Mouse (Mus musculus): ENCODE data around the gene F2r. TPM values are rescaled to one million over a fixed set of nuclear protein-coding genes. Genes with fewer than 3 reads are reported as not detected.

The F2r gene
- polyA plus RNA-seq, 1 experiment from 2014 or later, result 23.0 TPM

DNA sequence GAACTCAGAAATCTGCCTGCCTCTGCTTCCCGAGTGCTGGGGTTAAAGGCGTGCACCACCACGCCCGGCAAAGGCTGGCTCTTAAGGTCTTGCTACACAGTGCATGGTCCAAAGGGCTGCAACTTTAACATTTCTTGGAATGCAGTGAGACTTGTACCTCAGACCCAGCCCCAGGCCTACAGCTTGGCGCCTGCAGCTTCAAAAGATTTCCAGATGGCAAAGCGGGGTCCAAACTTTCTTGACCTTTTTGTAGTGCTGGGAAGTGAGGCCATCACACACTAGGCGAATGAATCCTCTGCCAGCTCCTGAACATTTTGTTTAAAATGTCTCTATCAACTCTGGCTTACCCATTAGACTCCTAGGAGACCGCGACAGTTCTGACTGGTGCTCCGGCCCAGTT is 20.7 kb downstream of the F2r start:
- H3K27me3 ChIP-seq (ENCODE audit: control insufficient read depth, insufficient read depth, low read length), result no peaks in the 10 kb centered on the region
- H3K4me2 ChIP-seq (replicated peaks; ENCODE audit: low read depth), result no peak overlapping the region
- no peak overlapping the region for H3K27ac ChIP-seq (replicated peaks)
- no peaks in the 10 kb centered on the region for H3K4me1 ChIP-seq (replicated peaks; ENCODE audit: control insufficient read depth, insufficient read depth)
- 85% methylated on average over 10 of the region's 10 CpGs for WGBS
- DNase-seq (ENCODE audit: low spot score), result no peak
- no peaks in the 10 kb centered on the region for H3K9me3 ChIP-seq (ENCODE audit: control insufficient read depth, low read length)
- H3K4me3 ChIP-seq (ENCODE audit: low read depth, low read length), result no peak overlapping the region
- no peak overlapping the region for H3K9ac ChIP-seq (ENCODE audit: low read length)
- H3K36me3 ChIP-seq (ENCODE audit: control insufficient read depth, insufficient read depth, low read length), result peaks cover 2% of the 10 kb centered on the region; the same call in 1 of the 2 replicates
- no peak for TF ChIP-seq EP300 (optimal IDR thresholded peaks at IDR 0.05)
- TF ChIP-seq CTCF (IDR thresholded peaks at IDR 0.05; ENCODE audit: low read depth), result no peak
- no peak for ATAC-seq (ENCODE audit: low FRiP score, low TSS enrichment)

DNA sequence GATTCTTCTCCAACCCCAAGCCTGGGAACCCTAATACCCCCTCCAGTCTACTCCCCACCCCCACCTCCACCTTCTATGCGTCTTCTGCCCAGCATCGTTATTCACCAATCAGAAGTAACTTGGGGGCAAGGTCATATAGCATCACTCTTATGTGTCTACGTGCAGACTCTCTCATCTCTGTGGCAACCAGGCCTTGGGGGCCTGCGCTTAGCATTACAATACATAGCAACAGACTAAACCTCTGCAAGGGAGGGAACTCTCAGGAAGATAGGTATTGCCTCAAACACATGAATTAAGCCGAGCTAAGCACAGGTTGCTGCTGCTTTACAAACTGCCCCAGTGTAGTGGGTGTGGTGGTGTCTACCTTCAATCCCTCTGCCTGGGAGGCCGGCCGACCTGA is 21.6 kb downstream of the F2r start:
- no peak overlapping the region for H3K27ac ChIP-seq (replicated peaks)
- 79% methylated on average over 7 of the region's 7 CpGs for WGBS
- no peaks in the 10 kb centered on the region for H3K36me3 ChIP-seq (ENCODE audit: control insufficient read depth, insufficient read depth, low read length)
- H3K4me1 ChIP-seq (replicated peaks; ENCODE audit: control insufficient read depth, insufficient read depth), result no peaks in the 10 kb centered on the region
- H3K9ac ChIP-seq (ENCODE audit: low read length), result no peak overlapping the region
- H3K9me3 ChIP-seq (ENCODE audit: control insufficient read depth, low read length), result no peaks in the 10 kb centered on the region
- TF ChIP-seq EP300 (optimal IDR thresholded peaks at IDR 0.05), result no peak
- DNase-seq (ENCODE audit: low spot score) (no peak), ATAC-seq (ENCODE audit: low FRiP score, low TSS enrichment) (no peak)
- no peak overlapping the region for H3K4me2 ChIP-seq (replicated peaks; ENCODE audit: low read depth)
- no peaks in the 10 kb centered on the region for H3K27me3 ChIP-seq (ENCODE audit: control insufficient read depth, insufficient read depth, low read length)
- H3K4me3 ChIP-seq (ENCODE audit: low read depth, low read length), result no peak overlapping the region

DNA sequence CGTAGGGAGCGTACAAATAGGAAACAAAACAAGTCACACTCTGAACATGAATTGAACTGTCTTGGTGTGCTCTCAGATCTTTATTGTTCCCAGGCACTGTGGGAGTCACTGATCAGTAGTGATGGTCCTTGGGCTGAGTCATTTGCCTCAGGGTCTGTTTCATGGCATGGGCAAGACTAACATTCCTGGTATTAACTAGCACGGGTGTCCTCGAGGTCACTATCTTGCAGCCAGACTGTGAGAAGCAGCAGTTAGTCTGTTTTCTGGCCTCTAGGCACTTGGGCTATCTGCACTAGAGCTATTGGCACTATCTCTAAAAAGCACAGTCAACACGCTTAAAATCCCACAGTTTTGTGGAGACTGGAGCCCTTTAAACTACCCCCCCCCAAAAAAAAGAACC is 22.4 kb downstream of the F2r start:
- no peak for TF ChIP-seq EP300 (optimal IDR thresholded peaks at IDR 0.05)
- TF ChIP-seq CTCF (IDR thresholded peaks at IDR 0.05; ENCODE audit: low read depth), result no peak

DNA sequence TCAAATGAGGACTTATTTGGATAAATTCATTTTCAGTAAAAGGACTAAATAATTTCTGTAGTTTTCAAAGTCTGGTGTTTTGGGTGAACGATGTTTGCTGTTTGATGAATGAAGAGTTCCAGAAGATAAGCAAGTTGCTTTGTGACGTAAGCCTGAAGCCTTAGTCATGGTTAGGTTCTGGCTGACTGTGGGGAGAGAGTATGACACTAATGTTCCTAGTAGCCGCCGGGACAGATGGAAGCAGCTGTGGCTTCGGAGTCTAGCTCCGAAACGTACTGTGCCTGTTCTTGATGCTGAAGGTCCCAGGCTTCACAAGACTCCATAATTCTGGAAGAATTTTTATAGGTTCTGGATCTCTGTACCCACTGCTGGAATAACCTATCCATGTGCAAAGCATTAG is 22.9 kb downstream of the F2r start:
- no peak overlapping the region for H3K4me3 ChIP-seq (ENCODE audit: low read depth, low read length)
- TF ChIP-seq CTCF (IDR thresholded peaks at IDR 0.05; ENCODE audit: low read depth) (no peak), EP300 (optimal IDR thresholded peaks at IDR 0.05) (no peak)
- WGBS, result 59% methylated on average over 7 of the region's 7 CpGs
- H3K4me2 ChIP-seq (replicated peaks; ENCODE audit: low read depth), result no peak overlapping the region
- H3K9ac ChIP-seq (ENCODE audit: low read length), result no peak overlapping the region
- H3K9me3 ChIP-seq (ENCODE audit: control insufficient read depth, low read length), result no peaks in the 10 kb centered on the region
- H3K4me1 ChIP-seq (replicated peaks; ENCODE audit: control insufficient read depth, insufficient read depth), result no peaks in the 10 kb centered on the region
- ATAC-seq (ENCODE audit: low FRiP score, low TSS enrichment) (no peak), DNase-seq (ENCODE audit: low spot score) (no peak)
- H3K36me3 ChIP-seq (ENCODE audit: control insufficient read depth, insufficient read depth, low read length), result no peaks in the 10 kb centered on the region
- no peaks in the 10 kb centered on the region for H3K27me3 ChIP-seq (ENCODE audit: control insufficient read depth, insufficient read depth, low read length)
- no peak overlapping the region for H3K27ac ChIP-seq (replicated peaks)

More for the DNA sequence above, 22.4 kb downstream of the F2r start:
- Histone ChIP-seq H3K36me3 (ENCODE audit: control insufficient read depth, insufficient read depth, low read length) (no peaks in the 10 kb centered on the region), H3K4me1 (replicated peaks; ENCODE audit: control insufficient read depth, insufficient read depth) (no peaks in the 10 kb centered on the region), H3K4me3 (ENCODE audit: low read depth, low read length) (no peak overlapping the region), H3K9ac (ENCODE audit: low read length) (no peak overlapping the region), H3K9me3 (ENCODE audit: control insufficient read depth, low read length) (no peaks in the 10 kb centered on the region), H3K27me3 (ENCODE audit: control insufficient read depth, insufficient read depth, low read length) (no peaks in the 10 kb centered on the region), H3K27ac (replicated peaks) (no peak overlapping the region), H3K4me2 (replicated peaks; ENCODE audit: low read depth) (no peak overlapping the region)
- ATAC-seq (ENCODE audit: low FRiP score, low TSS enrichment) (no peak), DNase-seq (ENCODE audit: low spot score) (no peak)
- WGBS, result 70% methylated on average over 5 of the region's 5 CpGs

DNA sequence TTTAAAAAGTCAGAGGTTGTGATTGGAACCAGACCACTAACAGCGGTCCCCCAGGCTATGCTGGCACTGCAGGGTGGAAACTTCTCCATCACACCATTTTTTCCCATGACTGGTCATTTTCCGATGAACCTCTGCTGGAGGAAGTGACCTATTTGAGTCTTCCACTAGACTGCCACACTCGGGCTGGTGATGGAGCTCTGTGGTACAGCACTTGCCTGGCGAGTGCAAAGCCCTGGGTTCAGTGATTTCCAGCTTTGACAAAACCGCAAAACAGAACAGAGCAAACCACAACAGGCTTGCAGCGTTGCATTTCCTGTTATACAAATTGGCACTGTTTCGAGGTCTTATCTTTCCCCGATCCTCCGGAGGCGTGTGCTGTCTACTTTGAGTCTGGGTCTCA is 25.4 kb downstream of the F2r start:
- no peak for ATAC-seq (ENCODE audit: low FRiP score, low TSS enrichment)
- Histone ChIP-seq H3K27ac (replicated peaks) (no peak overlapping the region), H3K9me3 (ENCODE audit: control insufficient read depth, low read length) (no peaks in the 10 kb centered on the region), H3K4me1 (replicated peaks; ENCODE audit: control insufficient read depth, insufficient read depth) (no peaks in the 10 kb centered on the region), H3K36me3 (ENCODE audit: control insufficient read depth, insufficient read depth, low read length) (no peaks in the 10 kb centered on the region), H3K9ac (ENCODE audit: low read length) (no peak overlapping the region), H3K27me3 (ENCODE audit: control insufficient read depth, insufficient read depth, low read length) (no peaks in the 10 kb centered on the region), H3K4me3 (ENCODE audit: low read depth, low read length) (no peak overlapping the region), H3K4me2 (replicated peaks; ENCODE audit: low read depth) (no peak overlapping the region)
- WGBS, result 70% methylated on average over 10 of the region's 10 CpGs
- no peak for DNase-seq (ENCODE audit: low spot score)
- TF ChIP-seq EP300 (optimal IDR thresholded peaks at IDR 0.05), result no peak
- no peak for TF ChIP-seq CTCF (IDR thresholded peaks at IDR 0.05; ENCODE audit: low read depth)

DNA sequence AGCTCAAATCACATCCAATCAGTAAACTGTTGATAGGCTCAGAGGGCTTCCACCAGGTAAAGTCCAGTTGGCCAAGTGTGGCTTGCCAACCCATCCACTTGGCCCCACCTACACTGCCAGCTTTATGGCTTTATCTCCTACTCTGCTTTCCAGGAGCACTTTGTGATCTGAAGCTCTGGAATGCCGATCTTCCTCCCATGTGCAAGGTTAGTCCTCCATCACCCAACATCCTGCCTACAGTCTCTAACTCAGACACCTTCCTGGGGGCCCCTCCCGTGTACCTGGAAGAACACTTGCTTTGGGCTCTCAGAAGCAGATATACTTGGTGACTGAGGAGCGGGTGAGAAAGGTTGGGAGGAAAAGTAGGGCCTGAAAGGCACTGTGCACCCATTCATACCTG is 26.7 kb downstream of the F2r start:
- H3K36me3 ChIP-seq (ENCODE audit: control insufficient read depth, insufficient read depth, low read length), result no peaks in the 10 kb centered on the region
- WGBS, result 87% methylated on average over 3 of the region's 3 CpGs
- H3K9ac ChIP-seq (ENCODE audit: low read length), result no peak overlapping the region
- H3K4me2 ChIP-seq (replicated peaks; ENCODE audit: low read depth), result no peak overlapping the region
- no peaks in the 10 kb centered on the region for H3K9me3 ChIP-seq (ENCODE audit: control insufficient read depth, low read length)
- no peaks in the 10 kb centered on the region for H3K4me1 ChIP-seq (replicated peaks; ENCODE audit: control insufficient read depth, insufficient read depth)
- DNase-seq (ENCODE audit: low spot score) (no peak), ATAC-seq (ENCODE audit: low FRiP score, low TSS enrichment) (no peak)
- H3K27me3 ChIP-seq (ENCODE audit: control insufficient read depth, insufficient read depth, low read length), result no peaks in the 10 kb centered on the region
- no peak overlapping the region for H3K4me3 ChIP-seq (ENCODE audit: low read depth, low read length)
- TF ChIP-seq CTCF (IDR thresholded peaks at IDR 0.05; ENCODE audit: low read depth), result no peak
- no peak for TF ChIP-seq EP300 (optimal IDR thresholded peaks at IDR 0.05)
- no peak overlapping the region for H3K27ac ChIP-seq (replicated peaks)
